Mouse (Mus musculus): ENCODE measurements around the gene Olfr305. TPM values are rescaled to one million over a fixed set of nuclear protein-coding genes. Genes with fewer than 3 reads are reported as not detected.
"Not testable (repeated sequence)": the region's sequence is repeated elsewhere in the genome, so short reads cannot be mapped to it uniquely, and the experiment has no call there.

The Olfr305 gene
- total RNA-seq (2022), result not detected

DNA sequence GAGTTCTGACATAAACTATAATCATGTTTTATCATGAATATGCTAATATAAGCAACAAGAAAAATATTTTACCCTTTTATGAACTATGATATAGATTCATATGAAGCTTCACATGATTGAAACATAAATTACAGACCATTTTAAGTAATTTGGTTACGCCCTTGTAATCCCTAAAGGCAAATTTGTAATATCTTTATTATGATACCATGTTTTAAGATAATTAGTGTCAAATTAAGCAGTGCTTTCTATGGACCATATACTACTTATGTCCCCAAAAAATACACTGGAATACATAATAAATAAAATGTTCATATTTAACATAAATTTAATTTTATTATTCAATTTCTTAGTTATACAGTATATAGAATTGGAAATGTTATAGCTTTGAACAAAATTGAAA, at the start of gene Olfr305:
Gene Olfr305 (minus strand): TSS at position 101 of the 400 bp plus-strand sequence.
- no peak for DNase-seq (ENCODE audit: low spot score in 2 of 2)

DNA sequence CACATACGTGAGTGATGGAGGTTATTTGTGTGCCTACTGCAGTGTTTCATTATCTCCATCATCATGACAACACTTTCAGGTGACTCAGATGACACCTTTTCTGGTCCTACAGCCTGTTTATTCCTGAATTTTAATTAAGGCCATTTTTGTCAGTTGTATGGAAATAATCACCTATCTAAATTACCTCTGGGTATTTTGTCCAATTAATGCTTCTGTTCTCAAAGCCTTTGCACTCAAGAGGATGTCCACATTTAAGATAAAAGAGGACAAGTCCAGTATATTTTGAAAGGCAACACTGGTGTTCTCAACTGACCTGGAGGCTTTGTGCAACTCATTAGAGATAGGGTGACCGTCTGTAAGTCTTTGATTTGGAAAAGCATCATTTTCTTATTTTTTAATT, 36.8 kb upstream of the Olfr305 start, which contains the start of gene Olfr301:
Gene Olfr301 (plus strand): TSS at position 301 of the 400 bp plus-strand sequence.
- no peak for DNase-seq (ENCODE audit: low spot score in 2 of 2)

DNA sequence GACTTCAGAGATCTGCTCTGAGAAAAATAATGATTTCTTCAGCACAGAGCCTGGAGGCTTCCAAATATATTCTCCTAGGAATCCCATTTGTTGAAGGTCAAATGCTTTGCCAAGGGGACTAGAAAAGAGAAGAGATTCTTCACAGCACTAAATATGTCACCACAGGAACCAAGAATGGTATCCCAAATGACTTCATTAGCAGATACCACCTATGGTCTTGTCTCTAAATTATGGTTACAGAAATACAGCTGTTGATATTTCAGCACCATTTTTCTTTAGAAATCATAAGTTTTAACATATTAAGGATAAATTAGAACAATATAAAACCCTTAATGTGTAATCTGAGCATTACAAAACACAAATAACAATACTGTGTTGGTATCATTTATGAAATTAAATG, 31.0 kb upstream of the Olfr305 start, which contains the start of gene Olfr303:
Gene Olfr303 (minus strand): TSS at position 101 of the 400 bp plus-strand sequence.
- no peak for DNase-seq (ENCODE audit: low spot score in 2 of 2)

DNA sequence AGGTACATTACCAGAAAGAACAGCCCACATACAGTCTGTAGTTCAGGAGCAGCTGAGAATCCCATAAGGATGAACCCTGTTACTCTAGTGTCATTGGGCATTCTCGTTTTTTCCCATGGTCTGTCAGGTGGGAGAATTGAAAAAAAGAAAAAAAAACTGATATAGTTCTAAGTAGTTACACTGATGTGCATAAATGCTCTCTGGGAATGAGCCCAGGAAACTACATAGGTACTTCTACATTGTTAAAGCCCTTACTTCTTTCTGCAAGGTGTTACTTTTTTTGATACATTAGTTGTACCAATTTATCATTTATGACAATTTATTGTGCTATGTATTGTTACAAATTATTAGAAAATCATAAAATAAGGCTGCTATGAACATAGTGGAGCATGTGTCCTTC, 19.8 kb upstream of the Olfr305 start, which contains the start of gene Olfr304:
Gene Olfr304 (minus strand): TSS at position 101 of the 400 bp plus-strand sequence.
- DNase-seq (ENCODE audit: low spot score in 2 of 2), result no peak

DNA sequence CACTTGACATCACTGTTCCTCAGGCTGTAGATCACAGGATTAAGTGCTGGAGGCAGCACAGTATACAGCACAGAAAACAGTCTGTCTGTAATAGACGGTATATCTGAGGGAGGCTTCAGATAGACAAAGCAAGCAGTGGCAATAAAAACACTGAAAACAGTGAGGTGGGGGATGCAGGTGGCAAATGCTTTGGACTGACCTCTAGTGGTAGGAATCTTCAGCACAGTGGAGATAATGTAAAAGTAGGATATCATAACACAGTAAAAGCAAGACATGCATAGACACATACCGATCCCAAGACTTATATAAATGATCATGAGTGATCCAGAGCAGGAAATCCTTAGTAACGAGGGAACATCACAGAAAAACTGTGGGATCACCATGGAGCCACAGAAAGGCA, 19.0 kb upstream of the Olfr305 start:
- no peak for DNase-seq (ENCODE audit: low spot score in 2 of 2)

DNA sequence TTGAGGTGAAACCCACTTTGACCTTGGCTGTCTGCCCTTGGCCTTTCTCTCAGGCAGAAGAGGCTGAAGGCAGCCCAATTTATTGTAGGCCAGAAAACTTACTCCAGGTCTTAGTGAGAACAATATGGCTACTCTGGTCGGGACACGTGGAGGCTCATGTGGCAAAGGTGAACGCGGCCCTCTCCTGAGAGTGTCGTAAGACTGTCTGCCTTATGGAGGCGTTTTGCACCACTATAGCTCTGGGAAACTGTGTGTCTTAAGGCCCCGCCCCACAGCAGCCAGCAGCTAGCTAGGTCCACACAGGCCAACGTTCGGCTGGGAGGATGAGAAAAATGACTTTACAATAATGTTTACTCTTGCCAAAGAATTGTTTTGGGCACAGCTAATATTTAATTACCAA, 20.4 kb downstream of the Olfr305 start:
- not testable (repeated sequence) for DNase-seq (ENCODE audit: low spot score in 2 of 2)

DNA sequence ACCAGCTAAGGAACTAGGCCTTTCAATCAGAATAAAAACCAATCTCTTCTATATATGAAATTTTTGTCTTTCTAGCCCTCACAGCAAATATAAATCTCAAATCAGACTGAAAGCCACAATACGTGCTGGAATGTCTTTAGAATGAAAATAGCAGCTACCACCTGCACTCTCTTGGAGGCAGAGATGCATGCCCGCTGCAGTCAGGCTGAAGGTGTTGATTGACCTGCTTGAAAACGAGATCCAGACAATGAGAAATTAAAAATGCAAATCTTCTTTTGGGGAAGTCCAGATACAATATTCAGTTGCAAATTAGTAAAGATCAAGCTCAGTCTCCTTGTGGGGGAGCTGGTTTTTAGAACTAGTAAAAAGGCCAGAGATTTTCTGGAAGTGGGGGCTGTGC, 22.5 kb downstream of the Olfr305 start:
- no peak for DNase-seq (ENCODE audit: low spot score in 2 of 2)

DNA sequence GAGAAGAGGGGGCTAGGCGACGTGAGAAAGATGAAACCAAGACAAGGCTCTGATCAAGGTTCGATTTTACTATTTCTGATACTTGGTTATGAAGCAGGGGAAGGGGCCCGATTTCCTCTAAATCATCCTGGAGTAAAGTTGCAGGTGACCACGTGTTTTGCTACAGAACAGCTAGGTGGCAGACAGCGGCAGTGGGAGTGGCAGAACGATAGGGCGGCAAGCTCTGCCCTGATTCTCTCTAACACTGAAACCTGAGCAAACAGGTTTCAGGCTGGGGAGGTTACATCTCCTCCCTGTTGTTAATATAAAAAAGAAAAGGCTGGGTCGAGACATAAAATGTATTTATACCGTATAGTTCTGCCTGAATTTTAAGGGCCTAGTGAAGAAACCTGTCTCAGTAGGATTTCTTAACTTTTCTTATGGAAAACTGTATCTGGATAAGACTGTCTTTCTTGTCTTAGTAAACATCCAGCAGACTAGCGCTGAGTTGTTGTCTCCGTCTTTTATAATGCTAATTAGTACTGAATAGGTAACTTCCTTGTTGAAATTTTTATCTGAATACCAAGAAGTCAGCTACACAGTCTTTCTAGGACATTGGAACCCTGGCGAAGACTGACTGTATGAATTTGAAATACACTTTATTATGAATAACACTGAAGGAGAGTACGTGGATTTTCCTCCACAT, 23.7 kb downstream of the Olfr305 start:
- DNase-seq (ENCODE audit: low spot score in 2 of 2), result no peak

DNA sequence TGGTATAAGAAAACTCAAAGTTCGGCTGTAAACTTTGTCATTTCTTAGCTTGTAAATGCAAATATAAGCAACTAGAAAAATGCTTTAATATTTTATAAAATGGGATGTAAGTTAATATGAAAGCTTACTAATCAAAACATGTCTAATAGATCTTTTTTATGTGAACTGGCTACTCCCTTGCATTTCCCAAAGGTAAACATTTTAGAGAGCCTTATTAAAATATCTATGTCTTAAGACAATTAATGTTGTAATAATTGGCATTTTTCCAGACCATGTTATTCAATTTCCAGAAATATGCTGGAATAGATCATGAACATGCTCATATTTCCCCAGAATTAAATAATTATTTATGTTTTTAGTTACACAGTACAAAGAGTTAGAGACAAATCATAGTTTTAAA, 29.2 kb downstream of the Olfr305 start, which contains the start of gene Olfr307:
Gene Olfr307 (minus strand): TSS at position 101 of the 400 bp plus-strand sequence.
- DNase-seq (ENCODE audit: low spot score in 2 of 2), result no peak

DNA sequence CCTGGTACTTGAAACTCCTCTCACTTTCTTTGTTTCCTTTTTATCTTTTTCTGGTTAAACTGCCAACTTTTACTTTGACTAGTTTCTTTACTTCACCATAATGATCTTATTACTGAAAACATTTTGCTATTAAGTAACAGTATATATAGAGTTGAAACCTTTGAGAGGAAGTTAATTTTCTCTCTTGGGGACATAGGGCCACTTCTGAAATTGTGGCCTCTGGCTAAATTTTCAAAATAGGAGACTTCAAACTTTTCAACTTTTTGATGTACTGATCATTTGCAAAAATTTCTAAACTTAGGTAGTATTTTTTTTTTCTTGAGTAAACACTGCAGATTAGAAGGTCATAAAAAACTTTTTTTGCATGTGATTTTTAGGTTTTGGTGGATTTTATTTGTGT, 41.2 kb downstream of the Olfr305 start, which contains the start of gene Olfr308:
Gene Olfr308 (minus strand): TSS at position 101 of the 400 bp plus-strand sequence.
- DNase-seq (ENCODE audit: low spot score in 2 of 2), result no peak

DNA sequence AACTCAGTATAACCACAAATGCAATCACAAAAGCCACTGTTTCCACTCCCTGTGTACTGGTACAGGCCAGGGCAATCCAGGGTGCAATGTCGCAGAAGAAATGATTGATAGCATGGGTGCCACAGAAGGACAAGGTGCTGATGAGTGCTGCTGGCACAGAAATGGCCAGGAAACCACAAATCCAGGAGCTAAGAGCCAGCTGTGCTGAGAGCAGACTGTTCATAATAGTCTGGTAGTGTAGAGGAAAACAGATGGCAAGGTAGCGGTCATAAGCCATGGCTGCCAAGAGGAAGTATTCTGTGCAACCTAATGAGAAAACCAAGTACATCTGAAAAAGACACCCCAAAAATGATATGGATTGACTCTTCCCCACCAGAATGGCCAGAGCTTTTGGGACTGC, 45.4 kb downstream of the Olfr305 start:
- no peak for DNase-seq (ENCODE audit: low spot score in 2 of 2)

DNA sequence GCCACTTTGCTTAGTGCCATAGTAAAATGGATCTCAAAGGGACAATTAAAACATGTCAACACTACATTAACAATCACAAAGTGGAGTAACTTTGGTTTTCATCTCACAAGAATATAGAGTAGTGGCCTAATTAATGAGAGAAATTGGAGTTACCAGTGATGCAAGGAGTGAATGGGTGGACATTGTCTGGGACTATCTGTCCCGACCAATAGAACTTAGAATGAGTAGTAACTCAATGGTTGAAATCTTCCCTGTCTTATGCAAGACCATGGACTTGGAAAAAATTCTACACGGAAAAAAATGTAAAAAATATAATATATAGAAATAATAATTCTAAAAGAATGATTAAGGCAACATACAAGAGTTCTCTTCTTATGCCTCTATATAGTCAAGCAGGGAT, 53.1 kb downstream of the Olfr305 start, which contains the start of gene Olfr309:
Gene Olfr309 (minus strand): TSS at position 101 of the 400 bp plus-strand sequence.
- DNase-seq (ENCODE audit: low spot score in 2 of 2), result no peak

Other genes starting within 250 kb of the Olfr305 start
- gene Vmn2r75, start 195.2 kb downstream of the Olfr305 start, total RNA-seq (2022), result not detected
- gene Vmn2r76, start 120.6 kb downstream of the Olfr305 start, total RNA-seq (2022), result not detected
- gene Olfr310, start 89.8 kb downstream of the Olfr305 start, total RNA-seq (2022), result not detected
- gene Olfr309, start 53.2 kb downstream of the Olfr305 start, total RNA-seq (2022), result not detected
- not detected for gene Olfr308, start 41.3 kb downstream of the Olfr305 start, total RNA-seq (2022)
- gene Olfr307, start 29.3 kb downstream of the Olfr305 start, total RNA-seq (2022), result not detected
- gene Olfr304, start 19.7 kb upstream of the Olfr305 start, total RNA-seq (2022), result not detected
- gene Olfr303, start 30.9 kb upstream of the Olfr305 start, total RNA-seq (2022), result not detected
- gene Olfr301, start 36.9 kb upstream of the Olfr305 start, total RNA-seq (2022), result not detected
- not detected for gene Olfr299, start 93.0 kb upstream of the Olfr305 start, total RNA-seq (2022)
- gene Olfr298, start 125.6 kb upstream of the Olfr305 start, total RNA-seq (2022), result not detected
- gene Olfr297, start 153.0 kb upstream of the Olfr305 start, total RNA-seq (2022), result not detected
- gene Olfr295, start 216.9 kb upstream of the Olfr305 start, total RNA-seq (2022), result not detected
- not detected for gene Olfr294, start 249.7 kb upstream of the Olfr305 start, total RNA-seq (2022)

All from gastrocnemius, adult 8-10 months (tissue).